Mouse (Mus musculus): ENCODE results near the gene Cog1. TPM values are rescaled to one million over a fixed set of nuclear protein-coding genes. Genes with fewer than 3 reads are reported as not detected.
A peak's percentile ranks its signal among the peaks of the same experiment; 100 is the strongest.
"Not testable (repeated sequence)": the region's sequence is repeated elsewhere in the genome, so short reads cannot be mapped to it uniquely, and the experiment has no call there.

Cog1 gene
- total RNA-seq, 2 experiments from 2014 or later, result 50.7 to 58.3 TPM

- no peak for DNase-seq (ENCODE audit: low spot score in 2 of 2)
Observed at GRCm38 (mm10) chr11:113631302-113631701, 17.7 kb upstream of the Cog1 start.

- no peak for DNase-seq (ENCODE audit: low spot score in 2 of 2)
Observed at GRCm38 (mm10) chr11:113631862-113632261, 17.1 kb upstream of the Cog1 start.

DNA sequence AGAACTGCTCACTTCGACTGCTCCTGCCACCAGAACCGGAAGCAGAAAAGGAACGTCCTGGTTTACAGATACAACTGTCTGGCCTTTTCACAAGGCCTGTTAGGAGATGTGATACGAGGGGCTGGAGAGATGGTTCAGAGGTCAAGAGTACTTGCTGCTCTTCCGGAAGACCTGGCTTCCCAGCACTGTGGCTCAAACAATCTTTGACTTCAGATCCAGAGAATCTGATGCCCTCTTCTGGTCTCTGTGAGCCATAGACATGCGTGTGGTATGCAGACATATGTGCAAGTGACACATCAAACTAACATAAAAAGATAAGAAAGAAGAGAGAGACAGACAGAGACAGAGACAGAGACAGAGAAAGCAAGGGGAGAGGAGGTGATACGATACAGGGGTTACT lies 16.7 kb upstream of the Cog1 start:
- no peak for DNase-seq (ENCODE audit: low spot score in 2 of 2)

- no peak for DNase-seq (ENCODE audit: low spot score in 2 of 2)
Observed at GRCm38 (mm10) chr11:113633398-113633797, 15.6 kb upstream of the Cog1 start.

DNA sequence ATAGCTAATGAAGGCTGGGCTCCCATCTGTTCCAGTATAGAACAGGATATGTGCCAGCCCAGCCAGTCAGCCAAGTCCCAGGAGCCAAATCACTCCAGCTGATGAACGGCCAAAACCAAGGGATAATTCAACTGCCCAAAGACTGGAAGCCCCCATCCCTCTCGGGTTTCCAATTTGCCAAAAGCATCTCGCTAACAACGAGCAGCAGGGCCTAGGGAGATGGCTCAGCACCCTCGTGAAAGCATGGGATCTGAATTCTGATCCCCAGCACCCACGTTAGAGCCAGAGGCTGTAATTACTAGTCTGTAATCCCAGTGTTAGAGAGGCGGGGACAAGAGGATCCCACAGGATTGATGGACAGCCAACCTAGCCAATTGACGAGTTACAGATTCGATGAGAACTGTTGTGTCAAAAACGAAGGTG lies 14.3 kb upstream of the Cog1 start:
- DNase-seq (ENCODE audit: low spot score in 2 of 2), result no peak

- DNase-seq (ENCODE audit: low spot score in 2 of 2), result no peak
Observed at GRCm38 (mm10) chr11:113638680-113639079, 10.3 kb upstream of the Cog1 start.

DNA sequence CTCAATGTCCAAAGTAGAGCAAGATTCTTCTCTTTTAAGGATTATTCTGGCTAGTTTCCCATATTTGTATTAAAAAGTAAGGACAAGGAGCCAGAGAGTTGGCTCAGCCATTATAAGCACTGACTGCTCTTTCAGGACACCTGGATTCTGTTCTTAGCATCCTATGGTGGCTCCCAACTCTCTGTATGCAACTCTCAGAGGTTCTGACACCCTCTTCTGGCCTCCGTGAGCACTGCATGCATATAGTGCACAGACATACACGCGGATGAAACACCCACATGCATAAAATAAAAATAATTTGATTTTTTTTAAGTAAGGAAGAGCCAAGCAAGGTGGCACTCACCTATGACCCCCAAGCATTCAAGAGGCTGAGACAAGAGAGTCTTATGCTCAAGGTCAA lies 3.8 kb upstream of the Cog1 start:
- no peak for DNase-seq (ENCODE audit: low spot score in 2 of 2)

GRCm38 (mm10) chr11:113648152-113648551 lies 817 bp upstream of the Cog1 start:
- peak; percentile 77 to 85 for DNase-seq (ENCODE audit: low spot score in 2 of 2)

DNA sequence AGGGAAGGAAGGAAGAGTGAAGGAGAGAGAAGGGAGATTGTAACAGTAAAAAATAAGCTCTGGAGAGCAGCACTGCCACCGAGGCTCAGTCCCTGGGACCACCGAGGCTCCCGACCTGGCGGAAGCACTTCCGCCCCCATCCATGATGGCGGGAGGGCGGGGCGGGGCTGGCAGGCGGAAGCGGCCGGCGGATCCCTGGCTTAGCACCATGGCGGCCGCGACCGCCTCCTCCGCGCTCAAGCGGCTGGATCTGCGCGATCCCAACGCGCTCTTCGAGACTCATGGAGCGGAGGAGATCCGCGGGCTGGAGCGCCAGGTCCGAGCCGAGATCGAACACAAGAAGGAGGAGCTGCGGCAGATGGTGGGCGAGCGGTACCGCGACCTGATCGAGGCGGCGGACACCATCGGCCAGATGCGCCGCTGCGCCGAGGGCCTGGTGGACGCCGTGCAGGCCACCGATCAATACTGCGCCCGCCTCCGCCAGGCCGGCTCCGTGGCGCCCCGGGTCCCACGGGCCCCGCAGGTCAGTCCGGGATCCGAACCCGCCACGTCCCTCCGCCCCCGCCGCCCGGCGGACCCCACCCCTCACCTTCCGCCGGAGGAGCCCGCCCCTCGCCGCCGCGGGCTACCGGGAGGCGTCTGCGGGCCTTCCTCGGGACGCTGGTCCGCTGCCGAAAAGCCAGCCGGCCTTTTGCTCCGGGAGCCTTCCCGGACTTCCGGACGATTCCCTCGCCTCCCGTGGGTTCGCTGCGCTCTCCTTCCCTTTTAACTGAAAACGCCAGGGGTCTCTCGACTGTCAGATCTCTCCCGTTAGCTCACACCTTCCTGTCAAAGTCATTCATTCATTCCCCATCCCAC lies 613 bp downstream of the Cog1 start, which contains the start of gene Slc39a11:
TSS of gene Slc39a11 (minus strand) at position 727 of the 858 bp plus-strand sequence.
- DNase-seq (ENCODE audit: low spot score in 2 of 2), result peak in 1 of 2 experiments; percentile 69

- DNase-seq (ENCODE audit: low spot score in 2 of 2), result peak in 1 of 2 experiments; percentile 59
Observed at GRCm38 (mm10) chr11:113651206-113651906, 2.4 kb downstream of the Cog1 start.

- DNase-seq (ENCODE audit: low spot score in 2 of 2), result peak in 1 of 2 experiments; percentile 55
Observed at GRCm38 (mm10) chr11:113651907-113652273, 2.9 kb downstream of the Cog1 start.

GRCm38 (mm10) chr11:113652516-113652915 lies 3.5 kb downstream of the Cog1 start:
- DNase-seq (ENCODE audit: low spot score in 2 of 2), result no peak

DNA sequence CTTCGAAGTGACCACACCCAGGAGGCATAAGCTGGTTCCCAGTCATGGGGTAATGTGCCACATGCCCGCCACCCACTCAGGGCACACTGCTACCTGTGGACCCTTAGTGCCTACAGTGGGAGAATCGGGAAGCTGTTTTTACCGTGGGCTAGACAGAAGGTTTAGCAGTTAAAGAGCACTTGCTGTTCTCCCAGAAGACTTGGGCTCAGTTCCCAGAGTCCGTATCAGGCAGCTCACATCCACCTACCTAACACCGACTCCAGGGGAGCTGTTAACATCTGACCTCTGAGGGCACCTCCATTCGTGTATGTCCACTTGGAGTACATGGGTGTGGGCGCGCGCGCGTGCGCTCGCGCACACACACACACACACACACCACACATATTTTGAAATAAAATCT lies 5.1 kb downstream of the Cog1 start:
- no peak for DNase-seq (ENCODE audit: low spot score in 2 of 2)

- peak in 1 of 2 experiments; percentile 64 for DNase-seq (ENCODE audit: low spot score in 2 of 2)
Observed at GRCm38 (mm10) chr11:113654561-113655270, 5.7 kb downstream of the Cog1 start.

DNA sequence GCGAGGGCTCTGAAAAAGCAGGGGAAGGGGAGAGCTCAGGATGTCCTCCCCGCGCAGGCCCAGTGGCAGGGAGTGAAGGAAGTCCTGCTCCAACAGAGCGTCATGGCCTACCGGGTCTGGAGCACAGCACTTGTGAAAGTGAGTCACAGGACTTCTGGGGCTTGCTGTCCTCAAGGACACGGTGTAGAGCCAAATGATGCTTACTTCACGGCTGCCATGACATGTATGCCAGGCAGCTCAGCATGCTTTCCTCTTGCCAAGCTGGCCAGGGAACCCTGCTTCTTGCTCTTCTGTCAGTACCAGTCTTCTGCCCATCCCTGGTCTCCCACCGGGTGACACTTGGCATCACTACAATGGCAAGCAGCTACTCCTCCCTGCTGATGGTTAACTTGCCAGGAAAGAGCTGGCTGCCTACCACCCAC lies 7.6 kb downstream of the Cog1 start:
- DNase-seq (ENCODE audit: low spot score in 2 of 2), result no peak

GRCm38 (mm10) chr11:113657221-113657620 lies 8.3 kb downstream of the Cog1 start:
- DNase-seq (ENCODE audit: low spot score in 2 of 2), result no peak

DNA sequence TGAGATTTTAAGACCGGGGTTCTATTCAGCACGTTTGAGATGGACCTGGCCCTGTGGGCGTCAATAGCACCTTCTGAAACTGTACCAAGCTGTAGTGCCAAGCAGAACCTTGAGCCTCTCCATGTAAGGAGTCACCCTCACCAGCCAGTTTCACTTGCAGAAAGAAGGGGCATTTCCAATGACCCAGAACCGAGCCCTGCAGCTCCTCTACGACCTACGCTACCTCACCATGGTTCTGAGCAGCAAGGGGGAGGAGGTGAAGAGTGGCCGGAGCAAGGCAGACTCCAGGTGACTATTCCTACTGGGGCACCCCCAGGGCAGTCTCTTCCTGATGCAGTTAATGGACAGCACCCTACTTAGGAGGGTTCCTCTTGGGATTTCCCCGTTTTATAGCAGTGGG lies 9.3 kb downstream of the Cog1 start:
- no peak for DNase-seq (ENCODE audit: low spot score in 2 of 2)

- no peak for DNase-seq (ENCODE audit: low spot score in 2 of 2)
Observed at GRCm38 (mm10) chr11:113658763-113659162, 9.8 kb downstream of the Cog1 start.

GRCm38 (mm10) chr11:113660213-113660612 lies 11.2 kb downstream of the Cog1 start:
- not testable (repeated sequence) for DNase-seq (ENCODE audit: low spot score in 2 of 2)

DNA sequence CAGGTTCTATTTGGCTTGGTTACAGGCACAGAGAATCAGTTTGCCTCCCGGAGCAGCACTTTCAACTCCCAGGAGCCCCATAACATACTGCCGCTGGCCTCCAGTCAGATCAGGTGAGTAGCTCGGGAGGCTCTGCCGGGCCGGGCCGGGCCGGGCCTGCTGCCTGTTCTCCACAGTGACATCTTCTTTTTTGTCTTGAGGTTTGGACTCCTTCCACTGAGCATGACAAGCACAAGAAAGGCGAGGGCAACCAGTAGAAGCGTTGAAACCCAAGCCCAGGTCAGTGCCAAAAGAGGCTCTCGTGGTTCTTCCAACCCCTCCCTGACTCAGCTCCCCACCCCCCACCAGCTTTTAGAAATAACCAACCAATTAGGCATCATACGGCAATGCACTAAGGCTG lies 12.0 kb downstream of the Cog1 start:
- no peak for DNase-seq (ENCODE audit: low spot score in 2 of 2)

DNA sequence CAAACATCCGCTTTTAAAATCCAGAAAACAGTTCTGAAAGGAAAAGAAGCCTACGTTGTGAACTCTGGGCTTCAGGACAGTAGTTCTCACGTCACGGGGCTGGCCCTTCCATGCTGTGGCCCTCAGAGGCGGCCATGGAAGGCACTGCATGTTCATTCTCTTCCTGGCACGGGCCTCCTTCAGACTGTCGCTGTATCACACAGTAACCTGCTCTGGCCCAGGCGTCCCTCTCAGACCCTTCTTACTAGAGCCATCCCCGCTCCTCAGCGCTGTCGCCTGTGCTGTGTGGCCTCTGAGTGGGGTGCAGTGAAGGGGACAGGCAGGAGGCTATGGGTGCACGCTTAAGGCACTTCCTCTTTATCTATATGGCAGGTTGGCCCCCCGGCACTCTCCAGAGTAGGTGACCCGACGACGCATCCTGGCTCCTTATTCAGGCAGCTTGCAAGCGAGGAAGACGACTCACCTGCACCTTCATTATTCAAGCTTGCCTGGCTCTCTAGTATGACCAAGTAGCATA lies 12.9 kb downstream of the Cog1 start:
- no peak for DNase-seq (ENCODE audit: low spot score in 2 of 2)

Data from layer of hippocampus, adult 18-20 months (tissue).